Mouse (Mus musculus): Measurements from ENCODE around the gene Sgo2a. TPM values are rescaled to one million over a fixed set of nuclear protein-coding genes. Genes with fewer than 3 reads are reported as not detected.
"Not testable (repeated sequence)": the region's sequence is repeated elsewhere in the genome, so short reads cannot be mapped to it uniquely, and the experiment has no call there.

Sgo2a gene
- total RNA-seq (2015; ENCODE audit: low replicate concordance) (12.7 and 16.7 TPM in 2 replicates), total RNA-seq (2017; ENCODE audit: low replicate concordance) (19.4 and 19.6 TPM in 2 replicates)

GRCm38 (mm10) chr1:57995432-57996132 lies at the start of gene Sgo2a:
Gene Sgo2a (plus strand): TSS chr1:57995971.
- ATAC-seq (replicated peaks; ENCODE audit: low FRiP score, poor library complexity, severe bottlenecking) = peak; percentile 100

- ATAC-seq (replicated peaks; ENCODE audit: low FRiP score, poor library complexity, severe bottlenecking) = no peak
Measured at GRCm38 (mm10) chr1:57947552-57948347, 48.0 kb upstream of the Sgo2a start.

GRCm38 (mm10) chr1:57949195-57949594 lies 46.6 kb upstream of the Sgo2a start:
- ATAC-seq (replicated peaks; ENCODE audit: low FRiP score, poor library complexity, severe bottlenecking) = no peak

- ATAC-seq (replicated peaks; ENCODE audit: low FRiP score, poor library complexity, severe bottlenecking) = no peak
Measured at GRCm38 (mm10) chr1:57949716-57950115, 46.1 kb upstream of the Sgo2a start.

GRCm38 (mm10) chr1:57952509-57952908 lies 43.3 kb upstream of the Sgo2a start:
- ATAC-seq (replicated peaks; ENCODE audit: low FRiP score, poor library complexity, severe bottlenecking) = no peak

- ATAC-seq (replicated peaks; ENCODE audit: low FRiP score, poor library complexity, severe bottlenecking) = no peak
Measured at GRCm38 (mm10) chr1:57953586-57954375, 42.0 kb upstream of the Sgo2a start.

- ATAC-seq (replicated peaks; ENCODE audit: low FRiP score, poor library complexity, severe bottlenecking) = no peak
Measured at GRCm38 (mm10) chr1:57954376-57954765, 41.4 kb upstream of the Sgo2a start.

- ATAC-seq (replicated peaks; ENCODE audit: low FRiP score, poor library complexity, severe bottlenecking) = no peak
Measured at GRCm38 (mm10) chr1:57955774-57956173, 40.0 kb upstream of the Sgo2a start.

- peak; percentile 99 for ATAC-seq (replicated peaks; ENCODE audit: low FRiP score, poor library complexity, severe bottlenecking)
Measured at GRCm38 (mm10) chr1:57969327-57970271, 26.2 kb upstream of the Sgo2a start.

- ATAC-seq (replicated peaks; ENCODE audit: low FRiP score, poor library complexity, severe bottlenecking) = no peak
Measured at GRCm38 (mm10) chr1:57971588-57971987, 24.2 kb upstream of the Sgo2a start.

GRCm38 (mm10) chr1:57976860-57977259 lies 18.9 kb upstream of the Sgo2a start:
- no peak for ATAC-seq (replicated peaks; ENCODE audit: low FRiP score, poor library complexity, severe bottlenecking)

- ATAC-seq (replicated peaks; ENCODE audit: low FRiP score, poor library complexity, severe bottlenecking) = no peak
Measured at GRCm38 (mm10) chr1:57989052-57989600, 6.6 kb upstream of the Sgo2a start.

GRCm38 (mm10) chr1:57991277-57991676 lies 4.5 kb upstream of the Sgo2a start:
- ATAC-seq (replicated peaks; ENCODE audit: low FRiP score, poor library complexity, severe bottlenecking) = no peak

GRCm38 (mm10) chr1:57996133-57996615 lies 403 bp downstream of the Sgo2a start:
- ATAC-seq (replicated peaks; ENCODE audit: low FRiP score, poor library complexity, severe bottlenecking) = peak; percentile 83

- no peak for ATAC-seq (replicated peaks; ENCODE audit: low FRiP score, poor library complexity, severe bottlenecking)
Measured at GRCm38 (mm10) chr1:57998146-57998545, 2.4 kb downstream of the Sgo2a start.

GRCm38 (mm10) chr1:58006388-58006787 lies 10.6 kb downstream of the Sgo2a start:
- ATAC-seq (replicated peaks; ENCODE audit: low FRiP score, poor library complexity, severe bottlenecking) = not testable (repeated sequence)

GRCm38 (mm10) chr1:58018856-58019255 lies 23.1 kb downstream of the Sgo2a start, which contains the start of gene Kctd18:
Gene Kctd18 (minus strand): TSS chr1:58018956.
- no peak for ATAC-seq (replicated peaks; ENCODE audit: low FRiP score, poor library complexity, severe bottlenecking)

- no peak for ATAC-seq (replicated peaks; ENCODE audit: low FRiP score, poor library complexity, severe bottlenecking)
Measured at GRCm38 (mm10) chr1:58027707-58028106, 31.9 kb downstream of the Sgo2a start.

Data from erythroblast, adult 5-6 weeks (primary cell).